Mouse (Mus musculus): Measurements from ENCODE around the gene Adamtsl5. TPM values are rescaled to one million over a fixed set of nuclear protein-coding genes. Genes with fewer than 3 reads are reported as not detected.

The Adamtsl5 gene
- polyA plus RNA-seq, 1 experiment from 2014 or later: 12.2 TPM

GRCm38 (mm10) chr10:80371411-80371966 lies 23.3 kb upstream of the Adamtsl5 start:
- H3K4me1 ChIP-seq (replicated peaks; ENCODE audit: control insufficient read depth, insufficient read depth): no peaks in the 10 kb centered on the region
- H3K27ac ChIP-seq (replicated peaks): no peak overlapping the region
- H3K9ac ChIP-seq (ENCODE audit: low read length): no peak overlapping the region
- H3K4me3 ChIP-seq (ENCODE audit: low read depth, low read length): no peak overlapping the region
- ATAC-seq (ENCODE audit: low FRiP score, low TSS enrichment) (peak; percentile 55), DNase-seq (ENCODE audit: low spot score) (peak; percentile 76)
- no peaks in the 10 kb centered on the region for H3K27me3 ChIP-seq (ENCODE audit: control insufficient read depth, insufficient read depth, low read length)
- H3K36me3 ChIP-seq (ENCODE audit: control insufficient read depth, insufficient read depth, low read length): no peaks in the 10 kb centered on the region
- 6% methylated on average over 12 of the region's 12 CpGs for WGBS
- TF ChIP-seq EP300 (optimal IDR thresholded peaks at IDR 0.05) (no peak), CTCF (IDR thresholded peaks at IDR 0.05; ENCODE audit: low read depth) (no peak)
- H3K9me3 ChIP-seq (ENCODE audit: control insufficient read depth, low read length): no peaks in the 10 kb centered on the region
- H3K4me2 ChIP-seq (replicated peaks; ENCODE audit: low read depth): peak overlapping the region; percentile 0; the same call in 1 of the 2 replicates

- Histone ChIP-seq H3K9ac (ENCODE audit: low read length) (no peak overlapping the region), H3K4me3 (ENCODE audit: low read depth, low read length) (no peak overlapping the region), H3K27ac (replicated peaks) (no peak overlapping the region), H3K4me2 (replicated peaks; ENCODE audit: low read depth) (no peak overlapping the region), H3K27me3 (ENCODE audit: control insufficient read depth, insufficient read depth, low read length) (no peaks in the 10 kb centered on the region), H3K36me3 (ENCODE audit: control insufficient read depth, insufficient read depth, low read length) (no peaks in the 10 kb centered on the region), H3K9me3 (ENCODE audit: control insufficient read depth, low read length) (no peaks in the 10 kb centered on the region), H3K4me1 (replicated peaks; ENCODE audit: control insufficient read depth, insufficient read depth) (no peaks in the 10 kb centered on the region)
- TF ChIP-seq EP300 (optimal IDR thresholded peaks at IDR 0.05): no peak
- TF ChIP-seq CTCF (IDR thresholded peaks at IDR 0.05; ENCODE audit: low read depth): peak; percentile 41
- DNase-seq (ENCODE audit: low spot score) (no peak), ATAC-seq (ENCODE audit: low FRiP score, low TSS enrichment) (no peak)
- WGBS: 82% methylated on average over 21 of the region's 21 CpGs
These were observed 22.0 kb upstream of the Adamtsl5 start for GRCm38 (mm10) chr10:80369995-80370747.

- no peaks in the 10 kb centered on the region for H3K36me3 ChIP-seq (ENCODE audit: control insufficient read depth, insufficient read depth, low read length)
- DNase-seq (ENCODE audit: low spot score) (no peak), ATAC-seq (ENCODE audit: low FRiP score, low TSS enrichment) (no peak)
- no peak overlapping the region for H3K4me2 ChIP-seq (replicated peaks; ENCODE audit: low read depth)
- no peaks in the 10 kb centered on the region for H3K4me1 ChIP-seq (replicated peaks; ENCODE audit: control insufficient read depth, insufficient read depth)
- 82% methylated on average over 6 of the region's 6 CpGs for WGBS
- H3K9ac ChIP-seq (ENCODE audit: low read length): no peak overlapping the region
- H3K9me3 ChIP-seq (ENCODE audit: control insufficient read depth, low read length): no peaks in the 10 kb centered on the region
- no peak overlapping the region for H3K4me3 ChIP-seq (ENCODE audit: low read depth, low read length)
- TF ChIP-seq CTCF (IDR thresholded peaks at IDR 0.05; ENCODE audit: low read depth): no peak
- no peak for TF ChIP-seq EP300 (optimal IDR thresholded peaks at IDR 0.05)
- no peaks in the 10 kb centered on the region for H3K27me3 ChIP-seq (ENCODE audit: control insufficient read depth, insufficient read depth, low read length)
- no peak overlapping the region for H3K27ac ChIP-seq (replicated peaks)
These were observed 20.2 kb upstream of the Adamtsl5 start for GRCm38 (mm10) chr10:80368392-80368791.

GRCm38 (mm10) chr10:80367954-80368353 lies 19.7 kb upstream of the Adamtsl5 start:
- Histone ChIP-seq H3K9ac (ENCODE audit: low read length) (no peak overlapping the region), H3K27me3 (ENCODE audit: control insufficient read depth, insufficient read depth, low read length) (no peaks in the 10 kb centered on the region), H3K36me3 (ENCODE audit: control insufficient read depth, insufficient read depth, low read length) (no peaks in the 10 kb centered on the region), H3K4me3 (ENCODE audit: low read depth, low read length) (no peak overlapping the region), H3K9me3 (ENCODE audit: control insufficient read depth, low read length) (no peaks in the 10 kb centered on the region), H3K27ac (replicated peaks) (no peak overlapping the region), H3K4me2 (replicated peaks; ENCODE audit: low read depth) (no peak overlapping the region), H3K4me1 (replicated peaks; ENCODE audit: control insufficient read depth, insufficient read depth) (no peaks in the 10 kb centered on the region)
- no peak for DNase-seq (ENCODE audit: low spot score)
- no peak for ATAC-seq (ENCODE audit: low FRiP score, low TSS enrichment)
- WGBS: 59% methylated on average over 5 of the region's 5 CpGs
- TF ChIP-seq CTCF (IDR thresholded peaks at IDR 0.05; ENCODE audit: low read depth): no peak
- no peak for TF ChIP-seq EP300 (optimal IDR thresholded peaks at IDR 0.05)

- H3K27me3 ChIP-seq (ENCODE audit: control insufficient read depth, insufficient read depth, low read length): no peaks in the 10 kb centered on the region
- WGBS: 68% methylated on average over 6 of the region's 6 CpGs
- no peak overlapping the region for H3K9ac ChIP-seq (ENCODE audit: low read length)
- H3K4me2 ChIP-seq (replicated peaks; ENCODE audit: low read depth): no peak overlapping the region
- ATAC-seq (ENCODE audit: low FRiP score, low TSS enrichment) (no peak), DNase-seq (ENCODE audit: low spot score) (no peak)
- no peaks in the 10 kb centered on the region for H3K4me1 ChIP-seq (replicated peaks; ENCODE audit: control insufficient read depth, insufficient read depth)
- TF ChIP-seq EP300 (optimal IDR thresholded peaks at IDR 0.05): no peak
- TF ChIP-seq CTCF (IDR thresholded peaks at IDR 0.05; ENCODE audit: low read depth): no peak
- H3K4me3 ChIP-seq (ENCODE audit: low read depth, low read length): no peak overlapping the region
- no peaks in the 10 kb centered on the region for H3K36me3 ChIP-seq (ENCODE audit: control insufficient read depth, insufficient read depth, low read length)
- H3K27ac ChIP-seq (replicated peaks): no peak overlapping the region
- H3K9me3 ChIP-seq (ENCODE audit: control insufficient read depth, low read length): no peaks in the 10 kb centered on the region
These were observed 17.5 kb upstream of the Adamtsl5 start for GRCm38 (mm10) chr10:80365736-80366135.

GRCm38 (mm10) chr10:80363734-80364133 lies 15.5 kb upstream of the Adamtsl5 start:
- no peak overlapping the region for H3K4me2 ChIP-seq (replicated peaks; ENCODE audit: low read depth)
- ATAC-seq (ENCODE audit: low FRiP score, low TSS enrichment) (no peak), DNase-seq (ENCODE audit: low spot score) (no peak)
- H3K36me3 ChIP-seq (ENCODE audit: control insufficient read depth, insufficient read depth, low read length): no peaks in the 10 kb centered on the region
- no peaks in the 10 kb centered on the region for H3K9me3 ChIP-seq (ENCODE audit: control insufficient read depth, low read length)
- H3K27ac ChIP-seq (replicated peaks): no peak overlapping the region
- no peaks in the 10 kb centered on the region for H3K27me3 ChIP-seq (ENCODE audit: control insufficient read depth, insufficient read depth, low read length)
- H3K4me1 ChIP-seq (replicated peaks; ENCODE audit: control insufficient read depth, insufficient read depth): no peaks in the 10 kb centered on the region
- no peak overlapping the region for H3K4me3 ChIP-seq (ENCODE audit: low read depth, low read length)
- no peak overlapping the region for H3K9ac ChIP-seq (ENCODE audit: low read length)
- no peak for TF ChIP-seq EP300 (optimal IDR thresholded peaks at IDR 0.05)
- no peak for TF ChIP-seq CTCF (IDR thresholded peaks at IDR 0.05; ENCODE audit: low read depth)
- WGBS: 38% methylated on average over 6 of the region's 6 CpGs
